Mouse (Mus musculus) spleen, adult 2 months (tissue): Measurements from ENCODE around the gene Zfp239. TPM values are rescaled to one million over a fixed set of nuclear protein-coding genes. Genes with fewer than 3 reads are reported as not detected.

Experiments
- DNase-seq, 2 experiments: peaks; one replicate each; pipeline versions ENCODE4 v3.0.0 to v3.0.0-alpha.2; 2012 to 2021; ENCODE audit warnings: low spot score in 2 of 2, low read depth in 1 of 2
- H3K27ac ChIP-seq: fragments of 200-500 bp; 2 replicates; pipeline ENCODE4 v1.5.1; 2012; ENCODE audit warnings: low read length, inconsistent platforms; ENCODE audit not compliant: insufficient read depth
- H3K27me3 ChIP-seq: fragments of 200-500 bp; 2 replicates; pipeline ENCODE4 v1.6.1; 2012; ENCODE audit warnings: mild to moderate bottlenecking, moderate library complexity, low read length, inconsistent platforms; ENCODE audit not compliant: control insufficient read depth, insufficient read depth
- H3K36me3 ChIP-seq: fragments of 200-500 bp; 2 replicates; pipeline ENCODE4 v1.6.1; 2012; ENCODE audit warnings: mild to moderate bottlenecking, low read length, inconsistent platforms; ENCODE audit not compliant: control insufficient read depth, insufficient read depth
- H3K4me1 ChIP-seq: fragments of 200-500 bp; 2 replicates; pipeline ENCODE4 v1.6.1; 2011; ENCODE audit warnings: inconsistent platforms; ENCODE audit not compliant: control insufficient read depth, insufficient read depth, insufficient read length
- H3K4me3 ChIP-seq: fragments of 200-500 bp; 2 replicates; pipeline ENCODE4 v1.5.1; 2011; ENCODE audit warnings: mild to moderate bottlenecking, inconsistent platforms; ENCODE audit not compliant: insufficient read depth, insufficient read length; ENCODE audit errors: extremely low read depth
- CTCF ChIP-seq: fragments of 200-500 bp; IDR thresholded peaks from 2 replicates; pipeline ENCODE4 v1.5.1; 2011; ENCODE audit warnings: mild to moderate bottlenecking, inconsistent platforms; ENCODE audit not compliant: insufficient read depth, insufficient read length, insufficient replicate concordance; ENCODE audit errors: extremely low read depth
- POLR2A ChIP-seq: fragments of 200-500 bp; IDR thresholded peaks from 2 replicates; pipeline ENCODE4 v1.6.1; 2011; ENCODE audit warnings: low read depth, low read length, inconsistent platforms
- WGBS: fragments of 180-500 bp; shearing (Covaris S2); methylation state at CpG from one replicate; pipeline ENCODE4 v1.1.7; 2018; 5-methylcytosine and 5-hydroxymethylcytosine counted together
- polyA plus RNA-seq: library from polyadenylated mRNA; depleted of rRNA; stranded (reverse); fragments of >200 nt; gene quantifications from 2 replicates; pipeline ENCODE4 v1.2.3, GENCODE M21; 2012

Gene Zfp239
- polyA plus RNA-seq, 1 experiment = 1.4 TPM

- 76% methylated on average over 2 of the region's 2 CpGs for WGBS
- Histone ChIP-seq H3K27me3 (no peaks in the 10 kb centered on the region), H3K36me3 (no peaks in the 10 kb centered on the region), H3K27ac (peak overlapping the region; percentile 5; the same call in 1 of the 2 replicates), H3K4me3 (no peak overlapping the region), H3K4me1 (peaks cover 25% of the 10 kb centered on the region; the same call in 1 of the 2 replicates)
- TF ChIP-seq CTCF (no peak), POLR2A (no peak)
- no peak for DNase-seq
These were observed 26.8 kb downstream of the Zfp239 start for GRCm38 (mm10) chr6:117888642-117889096.

- no peaks in the 10 kb centered on the region for H3K36me3 ChIP-seq
- no peak overlapping the region; the same call in 1 of the 2 replicates for H3K4me3 ChIP-seq
- no peaks in the 10 kb centered on the region for H3K27me3 ChIP-seq
- peaks cover 25% of the 10 kb centered on the region; the same call in 1 of the 2 replicates for H3K4me1 ChIP-seq
- DNase-seq = peak in 1 of 2 experiments; percentile 45
- H3K27ac ChIP-seq = peak overlapping the region; percentile 91
- 34% methylated on average over 6 of the region's 6 CpGs for WGBS
- no peak for TF ChIP-seq CTCF
- TF ChIP-seq POLR2A = no peak
These were observed 28.4 kb downstream of the Zfp239 start for GRCm38 (mm10) chr6:117890257-117890656.

GRCm38 (mm10) chr6:117891369-117892160 is 29.7 kb downstream of the Zfp239 start:
- Histone ChIP-seq H3K27me3 (no peaks in the 10 kb centered on the region), H3K4me3 (peak overlapping the region; percentile 58), H3K4me1 (peaks cover 25% of the 10 kb centered on the region; the same call in 1 of the 2 replicates), H3K36me3 (no peaks in the 10 kb centered on the region), H3K27ac (peak overlapping the region; percentile 91)
- WGBS = 23% methylated on average over 14 of the region's 14 CpGs
- DNase-seq = peak in 1 of 2 experiments; percentile 34
- TF ChIP-seq CTCF = no peak
- TF ChIP-seq POLR2A = no peak; the same call in 1 of the 2 replicates

- H3K36me3 ChIP-seq = no peaks in the 10 kb centered on the region
- no peak for TF ChIP-seq POLR2A
- TF ChIP-seq CTCF = no peak
- WGBS = 51% methylated on average over 3 of the region's 3 CpGs
- no peaks in the 10 kb centered on the region for H3K27me3 ChIP-seq
- H3K27ac ChIP-seq = peak overlapping the region; percentile 91
- H3K4me1 ChIP-seq = peaks cover 25% of the 10 kb centered on the region; the same call in 1 of the 2 replicates
- no peak overlapping the region for H3K4me3 ChIP-seq
- no peak for DNase-seq
These were observed 30.5 kb downstream of the Zfp239 start for GRCm38 (mm10) chr6:117892386-117892785.

GRCm38 (mm10) chr6:117893435-117893834 is 31.5 kb downstream of the Zfp239 start:
- H3K4me1 ChIP-seq = peaks cover 25% of the 10 kb centered on the region; the same call in 1 of the 2 replicates
- no peak for DNase-seq
- no peak for TF ChIP-seq CTCF
- no peak for TF ChIP-seq POLR2A
- H3K27me3 ChIP-seq = no peaks in the 10 kb centered on the region
- H3K36me3 ChIP-seq = no peaks in the 10 kb centered on the region
- H3K27ac ChIP-seq = no peak overlapping the region
- 75% methylated on average over 2 of the region's 2 CpGs for WGBS
- H3K4me3 ChIP-seq = no peak overlapping the region

- peaks cover 7% of the 10 kb centered on the region; the same call in 1 of the 2 replicates for H3K4me1 ChIP-seq
- no peak for DNase-seq
- no peak overlapping the region for H3K27ac ChIP-seq
- 83% methylated on average over 5 of the region's 5 CpGs for WGBS
- no peak overlapping the region for H3K4me3 ChIP-seq
- no peaks in the 10 kb centered on the region for H3K36me3 ChIP-seq
- no peak for TF ChIP-seq POLR2A
- no peak for TF ChIP-seq CTCF
- no peaks in the 10 kb centered on the region for H3K27me3 ChIP-seq
These were observed 35.9 kb downstream of the Zfp239 start for GRCm38 (mm10) chr6:117897800-117898199.
